In the genomic region with DNA sequence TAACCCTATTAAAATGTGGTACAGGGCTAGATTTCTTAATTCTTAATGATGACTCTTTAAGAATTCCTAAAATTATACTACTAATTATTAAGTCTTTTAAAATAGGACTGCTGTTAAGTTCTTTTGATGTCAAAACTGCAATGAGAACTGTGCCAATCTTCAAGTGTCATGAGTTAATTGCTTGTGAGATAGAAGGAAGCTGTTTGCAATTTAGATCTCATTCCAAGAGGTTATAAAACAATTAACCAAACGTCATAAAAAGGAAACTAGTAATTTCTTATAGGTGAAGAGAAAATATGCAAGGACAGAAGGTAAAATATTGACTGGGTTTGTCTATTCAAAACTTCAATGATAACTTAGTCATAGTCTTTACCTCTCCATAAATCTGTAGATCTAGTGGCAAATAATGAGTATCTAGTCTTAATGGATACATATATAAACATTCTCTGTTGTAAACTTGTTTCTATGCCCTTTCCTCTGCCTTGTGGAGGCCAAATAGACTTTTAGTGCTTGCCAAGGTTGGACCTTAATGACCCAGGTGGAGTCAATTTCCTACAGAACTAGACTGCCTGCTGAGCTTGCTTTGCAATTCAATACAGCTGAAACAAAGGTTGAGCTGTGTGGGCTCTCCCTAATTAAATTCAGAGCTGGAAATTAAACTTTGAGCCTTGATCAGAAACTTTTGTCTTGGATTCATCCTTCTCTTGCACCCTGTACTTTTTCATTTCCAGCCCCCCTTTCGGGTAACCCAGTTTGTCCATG, we compare ENCODE assay signal across 31 mouse cellular contexts.
DNase-seq lines count a peak whose midpoint lies in the region; ATAC-seq and TF ChIP-seq lines count a peak whose summit lies in the region.
"Had no signal": no experiment of that assay in that cellular context is flagged by ENCODE, and none has a peak within 500 bp of the region (broad histone marks: within the 10 kb centered on the region; RNA-seq: fewer than 3 reads in every experiment).

No protein-coding gene starts in this region.

- H3K27ac ChIP-seq in ES-Bruce4 (ENCODE audit: insufficient read depth, low read length), result peak overlapping the region; percentile 19; the same call in 1 of the 2 replicates
- no peak overlapping the region for H3K27ac ChIP-seq in intestine, embryonic 16.5 days (ENCODE audit: low read length)
- H3K27ac ChIP-seq: embryonic facial prominence, embryonic 15.5 days; forebrain, embryonic 15.5 days; hindbrain, embryonic 10.5 days; hindbrain, embryonic 15.5 days; layer of hippocampus, adult 2 months; limb, embryonic 12.5 days; liver, embryonic 15.5 days; midbrain, embryonic 12.5 days; neural tube, embryonic 12.5 days; stomach, postnatal 0 days had no signal

- peak; percentile 89 for ATAC-seq in intestine, embryonic 16.5 days
- ATAC-seq: forebrain, embryonic 15.5 days had no signal

- no peak overlapping the region for H3K4me2 ChIP-seq in intestine, embryonic 16.5 days (ENCODE audit: low read depth, low read length)
- H3K4me2 ChIP-seq: embryonic facial prominence, embryonic 15.5 days; forebrain, embryonic 15.5 days; hindbrain, embryonic 15.5 days; limb, embryonic 12.5 days; liver, embryonic 15.5 days; midbrain, embryonic 12.5 days; neural tube, embryonic 12.5 days had no signal

- no peaks in the 10 kb centered on the region for H3K27me3 ChIP-seq in ES-Bruce4 (ENCODE audit: control insufficient read depth, insufficient read depth, low read length, poor library complexity, severe bottlenecking)
- no peaks in the 10 kb centered on the region for H3K27me3 ChIP-seq in intestine, embryonic 16.5 days (replicated peaks; ENCODE audit: control insufficient read depth, insufficient read depth, low read length)
- H3K27me3 ChIP-seq: embryonic facial prominence, embryonic 15.5 days; forebrain, embryonic 15.5 days; hindbrain, embryonic 15.5 days; limb, embryonic 12.5 days; liver, embryonic 15.5 days; midbrain, embryonic 12.5 days; neural tube, embryonic 12.5 days had no signal

- 35% methylated on average over 2 of the region's 2 CpGs for WGBS in intestine, embryonic 16.5 days

- no peak for TF ChIP-seq POLR2A in ES-Bruce4 (IDR thresholded peaks at IDR 0.05; ENCODE audit: insufficient read depth, low read length)

- TF ChIP-seq CTCF in ES-Bruce4 (IDR thresholded peaks at IDR 0.05; ENCODE audit: low read depth, low read length), result no peak

- TF ChIP-seq EP300 in ES-Bruce4 (IDR thresholded peaks at IDR 0.05; ENCODE audit: insufficient read depth, low read depth, low read length), result no peak

- H3K4me3 ChIP-seq in ES-Bruce4 (ENCODE audit: low read depth, low read length), result no peak overlapping the region
- no peak overlapping the region for H3K4me3 ChIP-seq in intestine, embryonic 16.5 days (ENCODE audit: low read length)
- H3K4me3 ChIP-seq: embryonic facial prominence, embryonic 15.5 days; forebrain, embryonic 15.5 days; hindbrain, embryonic 10.5 days; hindbrain, embryonic 15.5 days; layer of hippocampus, adult 2 months; limb, embryonic 12.5 days; liver, embryonic 15.5 days; midbrain, embryonic 12.5 days; myocyte; neural tube, embryonic 12.5 days had no signal

- H3K9ac ChIP-seq in ES-Bruce4 (ENCODE audit: low read depth, poor library complexity, severe bottlenecking), result no peak overlapping the region
- H3K9ac ChIP-seq in intestine, embryonic 16.5 days (ENCODE audit: low read depth, low read length), result no peak overlapping the region
- H3K9ac ChIP-seq: embryonic facial prominence, embryonic 15.5 days; forebrain, embryonic 15.5 days; hindbrain, embryonic 15.5 days; limb, embryonic 12.5 days; liver, embryonic 15.5 days; midbrain, embryonic 12.5 days; neural tube, embryonic 12.5 days had no signal

- H3K9me3 ChIP-seq in ES-Bruce4 (replicated peaks; ENCODE audit: control insufficient read depth, insufficient read depth, low read length, poor library complexity, severe bottlenecking), result no peaks in the 10 kb centered on the region
- no peaks in the 10 kb centered on the region for H3K9me3 ChIP-seq in intestine, embryonic 16.5 days (ENCODE audit: control insufficient read depth, low read length)
- H3K9me3 ChIP-seq: embryonic facial prominence, embryonic 15.5 days; forebrain, embryonic 15.5 days; hindbrain, embryonic 10.5 days; hindbrain, embryonic 15.5 days; limb, embryonic 12.5 days; liver, embryonic 15.5 days; midbrain, embryonic 12.5 days; neural tube, embryonic 12.5 days had no signal

- H3K36me3 ChIP-seq in ES-Bruce4 (ENCODE audit: control insufficient read depth, insufficient read depth, low read length, poor library complexity, severe bottlenecking), result no peaks in the 10 kb centered on the region
- no peaks in the 10 kb centered on the region for H3K36me3 ChIP-seq in intestine, embryonic 16.5 days (ENCODE audit: control insufficient read depth, insufficient read depth, low read length)
- H3K36me3 ChIP-seq: embryonic facial prominence, embryonic 15.5 days; forebrain, embryonic 15.5 days; hindbrain, embryonic 10.5 days; hindbrain, embryonic 15.5 days; limb, embryonic 12.5 days; liver, embryonic 15.5 days; midbrain, embryonic 12.5 days; neural tube, embryonic 12.5 days had no signal

- DNase-seq in R1 (ENCODE audit: low read depth, low spot score), result peak; percentile 89
- peak; percentile 37 for DNase-seq in embryo, embryonic 11 days
- DNase-seq in layer of hippocampus, postnatal 36 days, result no peak
- DNase-seq in layer of hippocampus, postnatal 10 days (ENCODE audit: low spot score in 2 of 2), result no peak
- DNase-seq in lung, adult 18-20 months, result no peak
- no peak for DNase-seq in urinary bladder, postnatal 25 days (ENCODE audit: low spot score)
- DNase-seq: adrenal gland, postnatal 10 days; cerebellum, adult 18-20 months; cerebellum, postnatal 10 days; gastrocnemius, postnatal 14 days; heart, postnatal 14 days; kidney, adult 9 months; kidney, postnatal 14 days; lung, postnatal 36 days; right cerebral cortex, adult 18-20 months; spleen, adult 18-20 months; thymus, adult 2 months; thymus, postnatal 36 days had no signal

- H3K4me1 ChIP-seq in ES-Bruce4 (ENCODE audit: control insufficient read depth, insufficient read depth, low read length), result no peaks in the 10 kb centered on the region
- no peaks in the 10 kb centered on the region for H3K4me1 ChIP-seq in intestine, embryonic 16.5 days (ENCODE audit: control insufficient read depth, insufficient read depth, low read length)
- H3K4me1 ChIP-seq: embryonic facial prominence, embryonic 15.5 days; forebrain, embryonic 15.5 days; hindbrain, embryonic 10.5 days; hindbrain, embryonic 15.5 days; limb, embryonic 12.5 days; liver, embryonic 15.5 days; midbrain, embryonic 12.5 days; neural tube, embryonic 12.5 days had no signal

Comparison
In these comparisons a context has a peak if more than half of its experiments do, and no peak if none do; other contexts are left out.
1. DNase-seq: peak in R1 (single experiment) and embryo, embryonic 11 days (single experiment); none in layer of hippocampus, postnatal 36 days (0 of 2), layer of hippocampus, postnatal 10 days (0 of 2), lung, adult 18-20 months (0 of 2) and urinary bladder, postnatal 25 days (single experiment).